Mouse (Mus musculus) cerebellum, adult (tissue): ENCODE measurements around the gene Cubn.

Experiments used
- ATAC-seq: cut with Nextera tagmentation; 2 replicates; pipeline ENCODE4 v1.9.2; 2017; ENCODE audit warnings: mild to moderate bottlenecking, moderate library complexity, mixed read lengths; ENCODE audit not compliant: insufficient number of reproducible peaks, low FRiP score, low TSS enrichment

Gene Cubn

DNA sequence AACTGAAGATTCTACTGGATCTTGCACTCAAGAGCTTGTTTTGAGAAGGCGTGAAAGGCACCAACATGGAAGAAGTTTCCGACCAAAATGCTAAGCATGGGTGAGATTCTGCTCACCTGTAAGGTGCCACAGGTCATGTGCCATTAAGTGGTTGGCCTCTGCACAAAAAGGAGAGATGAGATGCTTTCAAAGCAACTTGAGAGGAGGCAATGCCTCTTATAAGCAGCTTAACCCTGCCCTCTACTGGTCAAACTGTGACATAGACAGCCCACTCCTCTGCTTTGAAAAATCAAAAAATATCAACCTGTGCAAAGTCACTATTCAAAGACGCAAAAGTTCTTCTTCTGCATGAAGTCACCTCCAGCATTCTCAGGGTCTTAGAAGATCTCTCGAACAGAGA, 226.7 kb downstream of the Cubn start:
- no peak; the same call in 1 of the 2 replicates for ATAC-seq

DNA sequence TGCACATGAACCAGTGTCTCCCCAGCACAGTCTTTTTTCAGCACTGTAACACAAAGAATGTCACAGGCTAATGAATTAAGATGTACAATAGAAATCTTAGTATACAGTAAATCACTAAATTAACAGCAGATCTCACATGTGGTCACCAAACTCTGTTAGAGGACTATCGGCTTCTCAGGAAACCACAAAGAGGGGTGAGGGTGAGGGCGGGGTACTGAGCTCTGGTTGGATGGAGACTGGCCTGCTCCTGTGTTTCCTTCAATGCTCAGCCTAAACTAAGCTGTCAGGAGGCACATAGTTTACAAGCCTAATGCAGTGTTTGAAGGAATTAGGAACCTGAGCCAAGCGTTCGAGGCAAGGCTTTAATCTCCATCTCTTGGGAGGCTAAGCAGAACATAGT, 228.5 kb downstream of the Cubn start:
- ATAC-seq, result no peak

DNA sequence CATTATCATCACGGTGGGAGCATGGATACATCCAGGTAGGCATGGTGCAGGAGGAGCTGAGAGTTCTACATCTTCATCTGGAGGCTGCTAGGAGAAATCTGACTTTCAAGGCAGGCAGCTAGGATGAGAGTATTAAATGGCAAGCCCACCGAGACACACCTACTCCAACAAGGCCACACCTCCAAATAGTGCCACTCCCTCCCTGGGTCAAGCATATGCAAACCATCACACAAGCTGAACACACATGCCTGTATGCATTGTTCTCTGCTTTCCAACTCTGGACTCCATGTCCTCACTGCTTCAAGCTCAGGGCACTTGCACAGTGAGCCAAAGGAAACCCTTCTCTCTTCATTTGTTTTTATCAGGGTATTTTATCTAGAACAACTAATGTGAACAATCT, 233.0 kb downstream of the Cubn start:
- no peak for ATAC-seq

DNA sequence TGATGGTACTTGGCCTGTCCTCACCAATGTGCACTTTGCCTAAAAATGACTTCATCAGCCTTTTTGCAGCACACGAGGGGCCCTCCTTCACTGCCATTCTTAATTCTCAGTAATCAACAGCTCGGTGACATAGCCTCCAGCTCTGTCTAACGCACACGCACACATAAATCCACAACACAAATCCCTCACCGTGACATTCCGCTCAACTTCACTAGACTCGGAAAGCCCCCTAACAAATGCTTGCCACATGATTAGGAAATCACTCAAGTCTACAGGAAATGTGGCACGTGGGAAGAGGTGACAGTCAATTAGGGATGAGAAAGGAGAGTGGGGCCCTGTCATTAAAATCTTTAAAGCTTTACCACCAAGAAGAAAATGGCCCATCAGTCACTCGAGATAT, 250.9 kb downstream of the Cubn start:
- no peak for ATAC-seq

DNA sequence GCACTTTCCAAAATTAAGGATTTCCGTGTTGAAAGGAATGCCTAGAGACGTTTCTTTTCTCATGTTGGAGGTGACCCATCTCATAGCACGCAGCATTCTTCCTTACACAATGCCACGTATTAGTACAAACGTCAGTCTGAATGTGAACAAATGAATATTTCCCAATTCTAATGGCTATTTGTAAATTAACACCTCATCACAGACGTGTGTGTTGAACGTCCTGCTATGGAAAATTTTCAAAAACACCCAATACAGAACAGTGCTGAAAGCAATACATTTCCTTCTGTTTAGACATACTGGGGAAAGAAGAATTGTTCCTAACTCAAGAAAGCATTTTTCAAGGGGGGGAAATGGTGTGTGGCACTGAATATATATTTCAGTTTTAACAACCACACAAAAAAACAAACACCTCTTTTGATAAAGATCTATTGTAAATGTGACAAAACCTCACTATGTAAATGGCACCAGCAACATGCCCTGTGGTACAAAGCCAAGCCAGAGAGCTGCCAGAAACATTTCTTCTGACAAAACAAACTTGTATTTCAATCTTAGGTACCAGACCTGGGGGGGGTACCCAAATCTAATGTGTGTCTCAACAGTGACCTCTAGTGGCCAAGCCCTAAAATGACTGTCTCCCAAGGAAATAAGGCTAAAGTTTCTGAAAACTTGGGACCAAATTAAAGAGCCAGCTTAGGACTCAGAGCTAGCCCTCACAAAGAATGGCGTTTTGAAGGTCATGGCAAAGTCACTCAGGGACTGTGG, 254.3 kb downstream of the Cubn start:
- ATAC-seq, result peak; percentile 46

DNA sequence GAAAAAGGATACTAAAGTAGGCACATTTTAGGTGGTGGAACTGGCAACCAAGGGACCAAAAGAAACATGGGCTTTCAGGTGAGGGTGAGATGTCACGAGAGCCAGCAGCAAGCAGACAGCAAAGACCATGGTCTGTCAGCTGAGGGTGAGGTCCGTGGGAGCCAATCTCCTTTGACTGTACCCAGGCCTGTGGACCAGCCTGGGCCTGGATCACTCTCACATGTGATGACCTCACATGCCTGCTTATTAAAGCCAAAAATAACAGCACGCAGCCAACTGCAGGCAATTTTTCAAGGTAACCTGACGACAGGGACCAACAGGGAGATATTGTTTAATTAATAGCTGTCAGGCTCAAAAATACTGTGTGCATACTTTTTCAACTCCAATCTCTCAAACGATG, 255.9 kb downstream of the Cubn start:
- ATAC-seq, result no peak

DNA sequence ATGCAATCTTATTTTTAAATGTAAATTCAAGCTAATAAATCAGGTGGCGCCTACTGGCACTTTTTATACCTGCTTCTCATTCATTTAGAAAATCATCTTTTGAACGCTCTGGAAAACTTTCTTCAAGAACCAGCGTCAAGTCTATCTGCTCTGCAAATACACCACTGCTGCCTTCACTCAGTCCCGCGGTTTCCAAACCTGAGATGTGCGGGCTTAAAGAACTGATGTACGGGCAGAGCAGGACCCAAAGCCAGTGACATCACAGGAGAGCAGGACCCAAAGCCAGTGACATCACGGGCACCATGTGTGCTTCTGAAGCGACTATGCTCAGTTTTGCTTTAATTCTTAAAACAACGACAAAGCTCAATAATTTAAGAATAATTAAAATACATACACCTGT, 256.8 kb downstream of the Cubn start:
- no peak for ATAC-seq

DNA sequence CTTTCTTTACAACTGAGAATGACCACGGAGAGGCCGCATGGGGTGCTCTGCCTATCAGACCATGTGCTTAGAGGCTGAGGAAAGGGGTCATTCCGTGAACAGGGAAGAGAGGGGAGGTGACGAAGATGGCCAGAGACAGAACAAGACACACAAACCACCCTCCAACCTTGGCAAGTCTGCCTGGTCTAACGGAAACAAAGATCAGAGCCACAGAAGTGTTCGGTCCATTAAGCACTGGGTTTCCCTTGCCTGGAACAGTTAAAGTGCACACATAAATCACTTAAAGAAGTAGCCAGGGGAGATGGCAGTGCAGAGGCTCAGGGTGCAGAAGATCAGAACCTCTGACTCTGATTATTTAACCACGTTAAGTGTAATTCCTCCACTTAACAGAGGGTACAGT, 257.7 kb downstream of the Cubn start:
- ATAC-seq, result no peak

DNA sequence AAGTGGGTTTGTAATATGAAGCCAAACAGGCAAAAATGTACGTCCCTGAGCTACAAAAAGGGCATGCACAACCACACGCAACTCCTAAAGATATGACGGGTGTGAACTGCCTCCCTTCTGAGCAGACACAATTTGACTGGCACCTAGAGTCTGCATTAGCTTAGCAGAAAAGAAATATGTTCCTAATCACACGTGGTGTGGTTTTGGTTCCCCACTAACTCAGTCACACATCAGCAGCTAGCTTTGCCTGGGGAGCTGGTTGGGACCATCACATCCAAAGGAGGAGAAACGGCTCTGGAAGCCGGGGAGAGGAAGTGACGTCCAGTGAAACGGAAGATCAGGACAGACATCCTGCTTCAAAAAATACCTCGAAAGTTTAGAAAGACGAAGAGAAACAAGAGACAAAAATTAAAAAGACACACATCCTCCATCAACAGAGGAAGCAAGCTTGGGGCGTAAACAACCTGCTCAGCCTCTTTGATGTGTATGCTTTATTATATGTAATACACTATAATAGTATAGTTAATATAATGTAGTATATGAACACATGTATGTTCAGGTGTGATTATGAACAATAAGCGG, 258.3 kb downstream of the Cubn start:
- no peak for ATAC-seq

DNA sequence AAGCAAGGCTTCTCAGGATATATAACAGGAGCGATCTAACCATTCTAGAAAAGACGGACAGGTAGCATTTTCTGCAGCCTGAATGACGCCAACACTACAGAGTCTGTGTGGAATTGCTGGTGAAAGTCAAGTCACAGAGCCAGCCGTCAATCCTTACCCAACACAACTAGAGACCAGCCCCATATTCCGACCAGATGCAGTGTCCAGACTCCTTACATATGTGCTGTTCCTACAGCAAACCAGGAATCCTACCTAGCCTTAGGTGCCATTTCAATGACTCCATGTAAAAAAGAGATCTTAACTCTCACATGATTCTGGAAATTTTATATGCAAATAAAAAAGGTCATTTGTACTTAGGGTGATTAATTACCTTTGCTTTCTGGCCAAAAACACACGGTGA, 259.3 kb downstream of the Cubn start:
- ATAC-seq, result no peak

DNA sequence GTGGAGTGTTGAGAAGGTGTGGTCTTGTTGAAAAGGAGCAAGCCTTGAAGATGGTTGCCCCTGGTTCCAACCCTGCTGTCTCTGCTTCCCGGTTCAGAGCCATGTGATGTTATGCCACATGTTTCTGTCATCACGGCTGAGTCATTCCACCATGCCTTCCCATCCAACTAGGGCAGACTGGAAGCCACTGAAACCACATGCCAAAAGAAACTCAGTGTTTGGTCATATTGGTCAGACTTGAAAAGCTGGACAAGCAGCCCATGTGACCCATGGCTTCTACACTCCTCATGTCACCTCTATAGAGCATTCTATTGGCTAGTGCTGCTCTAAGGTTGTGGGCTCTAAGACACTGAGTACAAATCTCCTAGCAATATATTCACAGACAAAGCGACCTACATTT, 261.9 kb downstream of the Cubn start:
- ATAC-seq, result no peak
